Mouse (Mus musculus) erythroblast, embryonic 14.5 days (primary cell): Measurements from ENCODE around the gene Reep1.

Experiments
- GATA1 ChIP-seq: IDR thresholded peaks from 2 replicates; pipeline ENCODE4 v1.6.1; 2012; ENCODE audit warnings: low read length, inconsistent platforms, mixed read lengths
- TAL1 ChIP-seq: IDR thresholded peaks from 3 replicates; pipeline ENCODE4 v1.6.1; 2012; ENCODE audit warnings: low read length, inconsistent platforms, mixed read lengths

- TF ChIP-seq TAL1 = no peak
- TF ChIP-seq GATA1 = no peak
These were observed 11.0 kb downstream of the Reep1 start for GRCm38 (mm10) chr6:71718322-71718721.
